Mouse (Mus musculus): ENCODE results near the gene Dydc2. TPM values are rescaled to one million over a fixed set of nuclear protein-coding genes. Genes with fewer than 3 reads are reported as not detected.
A peak's percentile ranks its signal among the peaks of the same experiment; 100 is the strongest.

Dydc2 gene
- polyA plus RNA-seq, 1 experiment from 2014 or later, result 0.56 TPM

DNA sequence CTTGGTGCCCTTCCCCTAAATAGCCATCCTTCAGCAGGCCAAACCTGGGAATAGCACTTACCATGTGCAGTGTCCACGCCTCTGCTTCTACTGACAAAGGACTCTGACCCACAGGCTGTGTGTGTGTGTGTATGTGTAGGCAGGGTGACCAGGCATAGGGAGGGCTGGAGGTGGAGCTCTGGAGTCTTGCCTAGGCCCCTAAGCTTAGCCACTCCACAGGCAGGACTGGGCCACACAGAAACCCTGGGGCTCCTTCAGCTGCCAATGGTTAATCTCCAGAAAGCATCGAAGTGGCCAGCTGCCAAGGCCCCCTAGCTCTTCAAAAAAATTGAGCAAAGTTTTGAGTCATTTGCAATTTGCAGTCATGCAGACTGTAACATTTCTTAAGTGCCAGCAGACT is 60.9 kb downstream of the Dydc2 start:
- Histone ChIP-seq H3K27me3 (no peaks in the 10 kb centered on the region), H3K4me3 (no peak overlapping the region), H3K9ac (no peak overlapping the region), H3K4me1 (peaks cover 64% of the 10 kb centered on the region), H3K9me3 (no peaks in the 10 kb centered on the region), H3K4me2 (peak overlapping the region; percentile 38), H3K27ac (peak overlapping the region; percentile 91), H3K36me3 (no peaks in the 10 kb centered on the region)
- 10% methylated on average over 2 of the region's 2 CpGs for WGBS
- peak; percentile 92 for ATAC-seq (ENCODE audit: borderline replicate concordance, extremely low read depth, low FRiP score, low TSS enrichment)

DNA sequence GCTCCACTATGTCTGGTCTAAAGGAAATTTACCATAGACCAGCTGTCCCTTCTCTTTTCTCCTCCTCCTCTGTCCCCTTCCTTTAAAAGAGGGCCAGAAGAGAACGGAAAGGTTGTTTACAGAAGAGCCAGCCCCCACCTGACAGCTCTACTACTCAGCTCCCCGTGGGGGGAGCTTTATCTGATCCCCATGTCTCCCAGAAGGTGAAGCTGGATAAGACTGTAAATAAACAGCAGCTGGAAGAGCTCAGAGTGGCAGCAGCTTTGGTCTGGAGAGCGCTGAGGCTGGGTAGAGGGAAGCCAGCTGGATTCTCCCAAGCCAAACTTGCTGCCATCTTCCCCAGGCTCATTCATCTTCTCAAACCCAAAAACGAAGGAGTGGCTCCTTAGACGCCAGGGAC is 61.4 kb downstream of the Dydc2 start:
- no peaks in the 10 kb centered on the region for H3K27me3 ChIP-seq
- peak overlapping the region; percentile 38 for H3K4me2 ChIP-seq
- no peak overlapping the region for H3K4me3 ChIP-seq
- no peaks in the 10 kb centered on the region for H3K9me3 ChIP-seq
- no peak overlapping the region for H3K9ac ChIP-seq
- H3K4me1 ChIP-seq, result peaks cover 61% of the 10 kb centered on the region
- ATAC-seq (ENCODE audit: borderline replicate concordance, extremely low read depth, low FRiP score, low TSS enrichment), result peak; percentile 91
- WGBS, result 8% methylated on average over 5 of the region's 5 CpGs
- no peaks in the 10 kb centered on the region for H3K36me3 ChIP-seq
- H3K27ac ChIP-seq, result peak overlapping the region; percentile 91

DNA sequence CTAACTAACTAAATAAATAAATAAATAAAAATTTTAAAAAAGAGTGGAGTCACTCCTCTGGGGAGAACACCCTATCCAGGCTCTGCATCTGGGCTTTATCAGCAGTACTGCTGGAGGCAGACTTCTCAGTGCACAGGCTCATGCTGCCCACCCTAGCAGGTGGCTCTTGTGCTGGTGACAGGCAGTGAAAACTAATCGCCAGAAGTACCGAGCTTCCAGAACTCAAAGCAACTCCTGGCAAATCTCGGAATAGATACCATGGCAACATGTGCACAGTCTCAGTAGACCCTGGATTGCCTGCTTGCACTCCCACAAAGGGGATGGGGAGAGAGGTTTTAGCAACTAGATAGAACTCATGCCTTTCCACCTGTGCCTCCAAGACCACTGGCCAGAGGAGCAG is 62.1 kb downstream of the Dydc2 start:
- H3K27me3 ChIP-seq, result no peaks in the 10 kb centered on the region
- peak overlapping the region; percentile 38 for H3K4me2 ChIP-seq
- no peaks in the 10 kb centered on the region for H3K9me3 ChIP-seq
- H3K4me1 ChIP-seq, result peaks cover 63% of the 10 kb centered on the region
- peak overlapping the region; percentile 91 for H3K27ac ChIP-seq
- H3K9ac ChIP-seq, result no peak overlapping the region
- 30% methylated on average over 3 of the region's 3 CpGs for WGBS
- ATAC-seq (ENCODE audit: borderline replicate concordance, extremely low read depth, low FRiP score, low TSS enrichment), result no peak
- 0 out of 2 replicates have a peak overlapping the region, but pooled peaks have one; percentile 17 for H3K4me3 ChIP-seq
- H3K36me3 ChIP-seq, result no peaks in the 10 kb centered on the region

DNA sequence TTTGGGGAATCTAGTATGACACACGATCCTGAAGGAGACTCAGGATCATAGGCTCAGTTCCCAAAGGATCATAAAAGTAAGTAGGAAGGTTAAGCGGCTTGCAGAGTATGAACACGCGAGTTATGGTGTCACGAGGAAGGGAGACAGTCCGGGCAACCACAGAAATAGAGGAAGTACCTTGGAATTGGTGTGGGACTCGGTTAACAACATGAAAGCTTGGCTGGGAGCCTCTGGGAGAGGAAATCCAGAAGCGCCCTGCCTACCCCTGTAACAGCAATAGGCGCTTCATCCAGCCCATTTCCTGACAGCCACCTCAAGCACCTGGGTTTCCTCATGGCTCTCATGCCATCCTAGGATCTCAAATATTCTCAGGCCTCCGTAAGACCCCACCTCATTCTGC is 62.7 kb downstream of the Dydc2 start:
- peak overlapping the region; percentile 38; the same call in 1 of the 2 replicates for H3K4me2 ChIP-seq
- no peak overlapping the region for H3K27ac ChIP-seq
- H3K27me3 ChIP-seq, result no peaks in the 10 kb centered on the region
- no peaks in the 10 kb centered on the region for H3K36me3 ChIP-seq
- no peak overlapping the region for H3K9ac ChIP-seq
- no peak for ATAC-seq (ENCODE audit: borderline replicate concordance, extremely low read depth, low FRiP score, low TSS enrichment)
- 82% methylated on average over 10 of the region's 10 CpGs for WGBS
- peaks cover 61% of the 10 kb centered on the region for H3K4me1 ChIP-seq
- H3K9me3 ChIP-seq, result no peaks in the 10 kb centered on the region
- H3K4me3 ChIP-seq, result no peak overlapping the region

DNA sequence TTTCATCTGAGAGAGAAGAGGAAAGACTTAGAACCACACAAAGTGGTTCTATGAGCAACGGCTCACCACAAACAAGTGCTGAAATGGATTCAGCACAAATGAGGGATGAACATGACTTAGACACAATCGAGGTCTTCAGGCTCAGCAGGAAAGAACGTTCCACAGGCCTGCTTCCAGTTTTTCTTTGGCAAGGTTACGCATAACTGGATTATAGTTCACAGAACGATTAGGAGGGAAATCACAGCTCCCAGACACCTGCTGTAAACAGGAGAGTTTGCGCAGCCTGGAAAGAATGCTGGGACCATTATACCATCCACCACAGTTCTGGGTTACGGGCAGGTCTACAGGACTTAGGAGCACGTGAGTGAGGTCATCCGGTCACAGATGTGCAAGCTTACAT is 63.3 kb downstream of the Dydc2 start:
- Histone ChIP-seq H3K9ac (no peak overlapping the region), H3K9me3 (no peaks in the 10 kb centered on the region), H3K4me1 (peaks cover 61% of the 10 kb centered on the region), H3K4me3 (no peak overlapping the region), H3K27ac (no peak overlapping the region), H3K36me3 (0 out of 2 replicates have a peak, but pooled peaks cover 2% of the 10 kb centered on the region), H3K4me2 (no peak overlapping the region), H3K27me3 (no peaks in the 10 kb centered on the region)
- 74% methylated on average over 9 of the region's 9 CpGs for WGBS
- ATAC-seq (ENCODE audit: borderline replicate concordance, extremely low read depth, low FRiP score, low TSS enrichment), result no peak

DNA sequence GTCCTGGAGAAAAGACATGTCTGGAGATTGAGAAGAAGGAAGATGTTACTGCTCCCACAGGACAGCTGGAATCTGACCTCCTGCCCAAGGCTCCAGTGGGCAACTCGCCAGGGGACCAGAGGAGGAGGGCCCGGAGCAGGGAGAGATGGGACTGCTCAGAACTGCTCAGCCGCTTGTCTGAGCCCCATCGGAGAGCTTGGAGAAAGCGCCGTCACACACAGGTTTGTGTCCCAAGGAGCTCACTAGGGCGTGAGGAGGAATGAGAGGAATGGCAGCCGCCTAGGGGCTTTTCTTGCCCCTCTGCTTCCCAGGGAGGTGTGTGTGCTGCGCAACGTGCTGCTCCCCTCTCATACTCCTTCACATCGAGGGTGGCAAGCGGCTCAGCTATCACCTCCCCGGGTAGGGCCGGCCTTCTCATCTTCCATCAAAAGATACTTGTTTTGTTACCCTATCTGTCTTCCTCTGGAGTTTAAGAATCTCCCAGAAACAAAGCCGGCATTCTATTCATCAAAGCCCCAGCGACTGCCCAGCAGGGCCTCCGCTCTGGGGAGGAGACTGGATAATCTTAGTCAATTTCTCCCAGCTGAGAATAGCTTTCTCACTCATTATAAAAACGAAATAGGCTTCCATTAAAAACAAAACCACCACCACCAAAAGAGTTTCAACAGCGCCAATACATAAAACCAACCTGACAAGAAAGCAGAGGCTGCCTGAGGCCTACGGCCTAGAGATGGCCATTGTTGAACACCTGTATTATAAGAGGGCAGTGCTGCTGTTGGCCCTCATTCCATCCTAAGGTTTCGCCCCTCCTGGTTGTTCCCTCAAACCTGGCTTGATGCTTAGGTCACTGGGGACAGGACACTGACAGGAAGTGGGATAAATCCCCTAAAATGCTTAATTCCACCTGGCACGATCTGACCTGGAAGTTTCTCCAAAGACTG is 64.5 kb downstream of the Dydc2 start:
- Histone ChIP-seq H3K9me3 (no peaks in the 10 kb centered on the region), H3K4me1 (peaks cover 61% of the 10 kb centered on the region), H3K9ac (peak overlapping the region; percentile 37; the same call in 1 of the 2 replicates), H3K27ac (peak overlapping the region; percentile 86), H3K27me3 (no peaks in the 10 kb centered on the region), H3K4me2 (peak overlapping the region; percentile 54), H3K36me3 (0 out of 2 replicates have a peak, but pooled peaks cover 4% of the 10 kb centered on the region), H3K4me3 (peak overlapping the region; percentile 32)
- WGBS, result 20% methylated on average over 22 of the region's 22 CpGs
- no peak; the same call in 1 of the 2 replicates for ATAC-seq (ENCODE audit: borderline replicate concordance, extremely low read depth, low FRiP score, low TSS enrichment)

DNA sequence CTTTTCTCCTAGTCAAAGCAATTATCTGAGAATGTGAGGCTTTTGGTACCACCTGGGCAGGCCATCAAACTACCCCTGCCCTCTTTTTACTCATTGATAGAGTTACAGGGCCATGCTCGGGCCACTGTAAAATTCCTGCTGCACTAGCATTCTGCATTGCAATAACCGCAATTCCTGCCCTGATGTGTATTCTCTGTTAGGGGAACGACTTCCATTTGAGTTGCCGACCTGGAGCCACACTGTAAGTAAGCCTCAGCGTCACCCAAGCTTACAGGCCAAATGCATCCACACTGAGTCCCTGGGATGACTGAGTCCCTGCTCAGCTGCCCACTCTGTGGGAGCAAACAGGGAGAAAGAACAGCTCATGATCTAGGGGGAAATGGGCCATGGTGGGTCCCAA is 67.4 kb downstream of the Dydc2 start:
- no peak for ATAC-seq (ENCODE audit: borderline replicate concordance, extremely low read depth, low FRiP score, low TSS enrichment)
- no peak overlapping the region for H3K27ac ChIP-seq
- H3K27me3 ChIP-seq, result no peaks in the 10 kb centered on the region
- no peak overlapping the region for H3K4me2 ChIP-seq
- H3K4me3 ChIP-seq, result no peak overlapping the region
- H3K36me3 ChIP-seq, result peaks cover 14% of the 10 kb centered on the region; the same call in 1 of the 2 replicates
- peaks cover 36% of the 10 kb centered on the region for H3K4me1 ChIP-seq
- WGBS, result 81% methylated on average over 5 of the region's 5 CpGs
- H3K9ac ChIP-seq, result no peak overlapping the region
- H3K9me3 ChIP-seq, result no peaks in the 10 kb centered on the region

DNA sequence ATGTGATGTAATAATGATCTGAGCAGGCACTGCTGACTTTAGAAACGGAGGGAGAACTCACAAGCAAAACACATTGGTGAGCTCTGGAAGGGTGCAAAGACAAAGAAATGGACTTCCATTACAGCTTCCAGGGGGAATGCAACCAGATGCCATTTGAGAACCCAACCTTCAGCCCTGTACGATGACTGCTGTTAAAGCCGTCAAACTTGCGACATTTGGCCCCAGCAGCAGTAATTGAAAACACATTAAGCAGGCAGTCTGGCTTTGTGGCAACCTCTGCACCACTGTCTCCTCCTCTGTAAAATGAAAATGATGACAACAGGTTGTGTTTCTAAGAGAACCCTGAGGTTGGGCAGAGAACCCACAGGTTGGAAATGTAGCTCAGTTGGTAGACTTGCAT is 68.2 kb downstream of the Dydc2 start:
- peaks cover 17% of the 10 kb centered on the region; the same call in 1 of the 2 replicates for H3K36me3 ChIP-seq

DNA sequence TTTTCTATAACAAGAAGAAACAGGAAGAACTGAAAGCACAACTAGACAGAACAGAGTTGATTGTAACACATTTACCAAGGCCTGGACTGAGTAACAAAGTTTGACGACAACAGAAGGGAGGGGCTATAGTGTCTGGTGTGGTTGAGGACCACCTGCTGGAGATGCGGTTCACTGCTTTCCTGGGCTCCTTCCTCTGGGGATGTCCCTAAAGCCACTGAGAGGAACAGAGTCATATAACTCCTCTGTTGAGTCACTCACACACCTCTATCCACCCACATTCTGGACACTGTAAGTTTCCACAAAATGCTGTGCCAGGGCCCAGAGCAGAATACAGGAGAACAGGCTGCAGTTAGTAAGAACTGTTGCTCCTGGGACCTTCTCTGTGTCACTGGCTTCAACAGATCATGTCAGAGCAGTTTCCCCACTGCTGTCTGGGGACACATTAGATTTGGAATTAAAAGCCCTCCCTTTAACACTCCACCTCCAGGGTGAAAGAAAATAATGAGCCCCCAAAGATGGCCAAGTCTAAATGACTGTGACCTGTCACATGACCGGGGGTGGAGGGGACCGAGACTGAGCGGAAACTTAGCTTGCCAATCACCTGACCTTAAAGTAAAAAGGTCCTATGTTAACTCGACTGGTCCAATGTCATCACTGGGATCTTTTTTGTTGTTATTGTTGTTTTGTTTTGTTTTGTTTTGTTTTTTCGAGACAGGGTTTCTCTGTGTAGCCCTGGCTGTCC is 68.9 kb downstream of the Dydc2 start:
- no peak overlapping the region for H3K9ac ChIP-seq
- WGBS, result 85% methylated on average over 7 of the region's 7 CpGs
- no peaks in the 10 kb centered on the region for H3K9me3 ChIP-seq
- ATAC-seq (ENCODE audit: borderline replicate concordance, extremely low read depth, low FRiP score, low TSS enrichment), result no peak
- no peak overlapping the region for H3K27ac ChIP-seq
- H3K36me3 ChIP-seq, result peaks cover 17% of the 10 kb centered on the region; the same call in 1 of the 2 replicates
- H3K4me2 ChIP-seq, result no peak overlapping the region
- H3K4me3 ChIP-seq, result no peak overlapping the region
- H3K27me3 ChIP-seq, result no peaks in the 10 kb centered on the region
- H3K4me1 ChIP-seq, result peaks cover 21% of the 10 kb centered on the region

More for the DNA sequence above, 68.2 kb downstream of the Dydc2 start:
- Histone ChIP-seq H3K4me1 (peaks cover 28% of the 10 kb centered on the region), H3K27me3 (no peaks in the 10 kb centered on the region), H3K27ac (no peak overlapping the region), H3K9me3 (no peaks in the 10 kb centered on the region), H3K4me3 (no peak overlapping the region), H3K4me2 (no peak overlapping the region), H3K9ac (no peak overlapping the region)
- WGBS, result 71% methylated on average over 4 of the region's 4 CpGs
- ATAC-seq (ENCODE audit: borderline replicate concordance, extremely low read depth, low FRiP score, low TSS enrichment), result no peak

Measured in lung, embryonic 15.5 days (tissue).